Mouse (Mus musculus): Measurements from ENCODE around the gene Myl9. TPM values are rescaled to one million over a fixed set of nuclear protein-coding genes. Genes with fewer than 3 reads are reported as not detected.
A peak's percentile ranks its signal among the peaks of the same experiment; 100 is the strongest.
"Not testable (repeated sequence)": the region's sequence is repeated elsewhere in the genome, so short reads cannot be mapped to it uniquely, and the experiment has no call there.

Myl9 gene
- total RNA-seq, 2 experiments from 2014 or later, result 8.7 to 12.2 TPM

GRCm38 (mm10) chr2:156783349-156783728 lies 8.1 kb downstream of the Myl9 start:
- DNase-seq (ENCODE audit: low spot score in 2 of 2), result no peak

GRCm38 (mm10) chr2:156784016-156784585 lies 8.9 kb downstream of the Myl9 start:
- no peak for DNase-seq (ENCODE audit: low spot score in 2 of 2)

GRCm38 (mm10) chr2:156784891-156785290 lies 9.7 kb downstream of the Myl9 start:
- DNase-seq (ENCODE audit: low spot score in 2 of 2), result no peak

- not testable (repeated sequence) for DNase-seq (ENCODE audit: low spot score in 2 of 2)
Measured at GRCm38 (mm10) chr2:156786369-156786768, 11.1 kb downstream of the Myl9 start.

GRCm38 (mm10) chr2:156787090-156787775 lies 12.0 kb downstream of the Myl9 start:
- no peak for DNase-seq (ENCODE audit: low spot score in 2 of 2)

- DNase-seq (ENCODE audit: low spot score in 2 of 2), result peak in 1 of 2 experiments; percentile 16
Measured at GRCm38 (mm10) chr2:156787776-156788105, 12.5 kb downstream of the Myl9 start.

- DNase-seq (ENCODE audit: low spot score in 2 of 2), result no peak
Measured at GRCm38 (mm10) chr2:156788836-156789235, 13.6 kb downstream of the Myl9 start.

GRCm38 (mm10) chr2:156798516-156798915 lies 23.3 kb downstream of the Myl9 start:
- no peak for DNase-seq (ENCODE audit: low spot score in 2 of 2)

GRCm38 (mm10) chr2:156801045-156801444 lies 25.8 kb downstream of the Myl9 start:
- DNase-seq (ENCODE audit: low spot score in 2 of 2), result no peak

GRCm38 (mm10) chr2:156802116-156802515 lies 26.9 kb downstream of the Myl9 start:
- DNase-seq (ENCODE audit: low spot score in 2 of 2), result not testable (repeated sequence)

GRCm38 (mm10) chr2:156803698-156804372 lies 28.6 kb downstream of the Myl9 start:
- DNase-seq (ENCODE audit: low spot score in 2 of 2), result no peak

- DNase-seq (ENCODE audit: low spot score in 2 of 2), result no peak
Measured at GRCm38 (mm10) chr2:156804589-156804988, 29.4 kb downstream of the Myl9 start.

- no peak for DNase-seq (ENCODE audit: low spot score in 2 of 2)
Measured at GRCm38 (mm10) chr2:156806886-156807285, 31.7 kb downstream of the Myl9 start.

GRCm38 (mm10) chr2:156809579-156809978 lies 34.4 kb downstream of the Myl9 start:
- peak; percentile 29 to 78 for DNase-seq (ENCODE audit: low spot score in 2 of 2)

GRCm38 (mm10) chr2:156810716-156811115 lies 35.5 kb downstream of the Myl9 start:
- no peak for DNase-seq (ENCODE audit: low spot score in 2 of 2)

- DNase-seq (ENCODE audit: low spot score in 2 of 2), result no peak
Measured at GRCm38 (mm10) chr2:156811556-156811955, 36.3 kb downstream of the Myl9 start.

- DNase-seq (ENCODE audit: low spot score in 2 of 2), result no peak
Measured at GRCm38 (mm10) chr2:156814344-156814801, 39.2 kb downstream of the Myl9 start.

GRCm38 (mm10) chr2:156814893-156815292 lies 39.7 kb downstream of the Myl9 start:
- DNase-seq (ENCODE audit: low spot score in 2 of 2), result no peak

- no peak for DNase-seq (ENCODE audit: low spot score in 2 of 2)
Measured at GRCm38 (mm10) chr2:156815412-156815811, 40.2 kb downstream of the Myl9 start.

GRCm38 (mm10) chr2:156816116-156816515 lies 40.9 kb downstream of the Myl9 start:
- DNase-seq (ENCODE audit: low spot score in 2 of 2), result no peak

- DNase-seq (ENCODE audit: low spot score in 2 of 2), result not testable (repeated sequence)
Measured at GRCm38 (mm10) chr2:156825128-156825527, 49.9 kb downstream of the Myl9 start.

Data from layer of hippocampus, adult 18-20 months (tissue).